Mouse (Mus musculus): ENCODE results near the gene Kdm7a. TPM values are rescaled to one million over a fixed set of nuclear protein-coding genes. Genes with fewer than 3 reads are reported as not detected.

The Kdm7a gene
- 4.7 and 6.0 TPM in 2 replicates for polyA plus RNA-seq (2015; fragmentation: Nextera tagmentation; extraction: Ambion mirVana)

DNA sequence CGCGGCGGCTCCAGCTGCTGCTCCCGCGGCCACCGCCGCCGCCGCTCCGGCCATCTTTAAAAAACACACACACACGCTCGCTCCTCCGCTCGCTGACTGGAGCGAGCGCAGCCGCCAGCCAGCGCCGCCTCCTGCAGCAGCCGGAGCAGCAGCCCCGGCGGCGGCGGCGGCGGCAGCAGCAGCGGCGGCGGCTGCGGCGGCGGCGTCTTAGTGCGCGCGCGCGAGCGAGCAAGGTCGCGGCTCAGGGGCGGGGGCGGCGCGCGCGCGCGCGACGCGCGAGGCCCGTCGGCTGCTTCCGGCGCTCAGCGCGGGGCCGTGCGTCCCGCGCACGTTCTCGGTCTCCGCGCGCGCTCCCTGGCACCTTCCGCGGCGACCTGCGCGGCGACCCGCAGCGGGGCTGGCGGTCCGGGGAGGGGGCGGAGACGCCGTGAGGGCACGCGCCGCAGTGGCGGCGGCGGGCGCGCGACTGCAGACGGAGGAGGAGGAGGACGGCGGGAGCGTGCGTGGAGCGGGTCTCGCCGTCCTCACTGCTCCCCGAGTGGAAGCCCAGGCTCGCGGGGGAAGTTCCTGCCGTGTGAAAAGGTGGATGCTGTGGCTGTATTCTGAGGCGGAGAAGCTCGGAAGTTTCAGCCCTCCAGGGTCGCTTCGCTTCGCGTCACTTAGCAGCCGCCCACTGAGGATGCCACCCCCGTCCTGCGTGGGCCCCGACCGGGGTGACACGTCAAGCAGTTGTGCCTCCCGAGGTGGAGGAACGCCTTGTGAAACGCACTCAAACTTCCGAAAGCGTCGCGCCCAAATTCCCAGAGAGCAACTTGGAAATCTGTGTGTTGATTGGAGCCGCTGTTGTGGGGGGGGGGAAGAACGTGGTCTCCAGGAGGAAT lies at the start of gene Kdm7a:
Gene Kdm7a (minus strand): TSS at position 209 of the 881 bp plus-strand sequence.
- Histone ChIP-seq H3K9me3 (no peaks in the 10 kb centered on the region), H3K27ac (replicated peaks) (peak within 1 kb of the TSS; percentile 92), H3K4me2 (peak within 1 kb of the TSS; percentile 73), H3K9ac (peak within 1 kb of the TSS; percentile 79), H3K27me3 (no peaks in the 10 kb centered on the region), H3K4me1 (replicated peaks) (peaks cover 23% of the 10 kb centered on the region), H3K4me3 (peak within 1 kb of the TSS; percentile 76), H3K36me3 (no peaks in the 10 kb centered on the region)
- under 1% methylated on average over 50 of the region's 124 CpGs for WGBS
- ATAC-seq (ENCODE audit: low FRiP score, low read depth) = peak; percentile 89

DNA sequence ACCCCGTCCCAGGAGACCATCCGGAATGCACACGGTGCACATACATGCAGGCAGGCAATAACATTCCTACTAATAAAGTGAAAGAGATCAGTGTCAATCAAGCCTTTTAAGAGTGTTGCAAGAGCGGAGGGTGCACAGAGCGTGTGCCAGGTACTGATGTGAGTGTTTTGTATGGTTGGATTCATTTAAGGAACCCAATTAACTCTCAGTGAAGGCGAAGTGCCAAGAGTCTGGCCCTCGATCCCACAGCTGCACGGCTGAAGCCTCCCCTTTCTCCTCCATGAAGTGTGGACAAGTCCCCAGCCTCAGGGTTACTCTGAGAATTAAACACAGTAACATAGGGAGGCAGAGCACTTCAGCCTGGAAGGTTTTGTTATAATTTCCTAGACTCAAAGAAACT lies 48.7 kb upstream of the Kdm7a start:
- H3K4me2 ChIP-seq = no peak overlapping the region
- no peaks in the 10 kb centered on the region for H3K9me3 ChIP-seq
- ATAC-seq (ENCODE audit: low FRiP score, low read depth) = no peak
- no peak overlapping the region for H3K9ac ChIP-seq
- 61% methylated on average over 8 of the region's 8 CpGs for WGBS
- H3K4me1 ChIP-seq (replicated peaks) = peaks cover 22% of the 10 kb centered on the region
- no peaks in the 10 kb centered on the region for H3K36me3 ChIP-seq
- no peak overlapping the region for H3K27ac ChIP-seq (replicated peaks)
- no peaks in the 10 kb centered on the region for H3K27me3 ChIP-seq
- no peak overlapping the region for H3K4me3 ChIP-seq

DNA sequence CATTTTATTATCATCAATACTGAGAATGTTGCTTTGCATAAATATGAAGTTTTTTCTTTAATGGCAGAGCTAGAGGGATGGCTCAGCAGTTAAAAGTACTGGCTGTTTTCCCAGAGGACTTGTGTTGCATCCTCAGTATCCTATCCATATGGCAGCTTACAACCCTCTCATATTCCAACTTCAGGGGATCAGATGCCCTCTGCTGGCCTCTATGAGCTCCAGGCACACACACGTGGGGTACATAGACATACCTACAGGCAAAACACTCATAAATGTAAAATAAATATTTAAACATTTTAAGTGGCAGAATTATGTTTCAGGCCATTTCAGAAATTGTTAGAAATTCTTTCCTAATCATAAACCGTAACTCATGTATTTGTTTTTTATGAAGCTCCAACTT lies 43.5 kb upstream of the Kdm7a start:
- ATAC-seq (ENCODE audit: low FRiP score, low read depth) = no peak
- H3K4me3 ChIP-seq = no peak overlapping the region
- H3K4me2 ChIP-seq = no peak overlapping the region
- no peaks in the 10 kb centered on the region for H3K4me1 ChIP-seq (replicated peaks)
- 90% methylated on average over 2 of the region's 2 CpGs for WGBS
- no peaks in the 10 kb centered on the region for H3K9me3 ChIP-seq
- H3K36me3 ChIP-seq = no peaks in the 10 kb centered on the region
- H3K27me3 ChIP-seq = no peaks in the 10 kb centered on the region
- H3K9ac ChIP-seq = no peak overlapping the region
- no peak overlapping the region for H3K27ac ChIP-seq (replicated peaks)

DNA sequence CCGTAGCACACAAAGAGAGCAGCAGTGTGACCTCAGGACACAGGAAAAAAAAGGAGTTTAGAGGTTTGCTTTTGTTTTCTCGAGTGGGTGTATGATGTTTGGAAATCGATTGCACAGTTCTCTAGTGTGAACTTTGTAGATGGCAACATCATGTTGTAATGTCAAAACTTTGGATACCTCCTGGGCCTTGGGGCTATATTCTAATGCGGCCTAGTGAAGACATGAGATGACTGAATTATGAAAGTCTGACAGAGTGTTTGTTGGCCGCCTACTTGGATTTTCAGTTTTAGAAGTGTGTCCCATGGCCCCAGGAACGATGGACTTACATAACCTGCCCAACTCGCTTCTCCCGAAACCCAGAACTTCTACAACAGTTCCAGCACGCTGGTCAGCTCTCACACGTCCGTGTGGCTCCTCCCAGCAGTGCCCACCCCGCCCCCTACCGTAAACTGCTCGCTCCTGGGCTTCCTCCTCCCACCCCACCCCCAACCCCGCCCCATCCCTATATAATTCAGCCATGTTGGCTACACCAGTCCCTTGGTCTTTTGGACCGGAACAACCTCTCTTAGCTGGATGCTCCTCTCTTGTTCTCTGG lies 42.7 kb upstream of the Kdm7a start:
- H3K4me3 ChIP-seq = no peak overlapping the region

DNA sequence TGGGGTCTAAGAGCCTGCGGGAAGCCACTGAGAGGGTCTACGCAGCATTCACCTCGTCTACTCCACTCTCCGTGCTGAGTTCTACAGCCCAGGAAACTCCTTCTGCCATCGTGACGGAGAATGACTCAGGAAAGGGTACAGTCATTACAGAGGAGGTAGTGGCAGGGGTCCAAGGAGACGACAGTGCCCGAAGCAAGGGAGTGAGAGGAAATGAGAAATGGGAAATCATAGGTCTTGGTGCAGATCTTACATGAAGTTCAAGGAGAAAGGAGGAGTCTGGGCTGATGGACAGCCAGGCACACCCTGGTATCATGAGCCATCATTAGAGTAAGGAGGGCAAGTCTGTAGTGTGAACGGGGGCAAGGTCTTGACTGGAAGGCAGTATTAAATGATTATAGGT lies 37.5 kb upstream of the Kdm7a start:
- H3K9ac ChIP-seq = no peak overlapping the region
- H3K36me3 ChIP-seq = no peaks in the 10 kb centered on the region
- H3K4me3 ChIP-seq = no peak overlapping the region
- WGBS = 63% methylated on average over 9 of the region's 9 CpGs
- H3K9me3 ChIP-seq = no peaks in the 10 kb centered on the region
- H3K27ac ChIP-seq (replicated peaks) = no peak overlapping the region
- peaks cover 13% of the 10 kb centered on the region for H3K4me1 ChIP-seq (replicated peaks)
- H3K4me2 ChIP-seq = no peak overlapping the region
- no peak for ATAC-seq (ENCODE audit: low FRiP score, low read depth)
- H3K27me3 ChIP-seq = no peaks in the 10 kb centered on the region

More for the DNA sequence above, 42.7 kb upstream of the Kdm7a start:
- Histone ChIP-seq H3K27ac (replicated peaks) (no peak overlapping the region), H3K36me3 (no peaks in the 10 kb centered on the region), H3K9ac (no peak overlapping the region), H3K4me1 (replicated peaks) (no peaks in the 10 kb centered on the region), H3K9me3 (no peaks in the 10 kb centered on the region), H3K4me2 (no peak overlapping the region), H3K27me3 (no peaks in the 10 kb centered on the region)
- no peak for ATAC-seq (ENCODE audit: low FRiP score, low read depth)
- WGBS = 61% methylated on average over 16 of the region's 16 CpGs

DNA sequence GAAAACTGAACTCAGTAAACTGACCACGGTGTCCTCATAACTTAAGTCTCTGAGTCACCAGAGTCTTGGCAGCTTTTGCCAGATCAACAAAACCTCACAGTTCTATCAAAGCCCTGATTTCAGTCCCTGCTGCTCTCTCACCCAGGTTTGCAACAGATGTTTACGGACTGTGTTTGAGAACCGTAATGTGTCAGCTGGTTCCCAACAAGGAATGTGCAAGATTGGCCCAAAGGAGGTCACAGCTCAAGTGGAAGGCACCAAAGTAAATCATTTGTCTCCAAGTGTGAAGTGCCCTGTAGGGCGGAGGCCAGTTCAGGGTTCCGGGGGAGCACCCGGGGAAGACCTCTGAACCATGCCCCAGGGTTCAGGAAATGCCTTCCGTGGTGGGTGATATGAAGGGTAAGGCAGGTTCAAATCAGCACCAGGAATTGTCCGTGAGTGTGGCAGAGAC lies 36.9 kb upstream of the Kdm7a start:
- Histone ChIP-seq H3K27me3 (no peaks in the 10 kb centered on the region), H3K4me3 (no peak overlapping the region), H3K9ac (no peak overlapping the region), H3K4me1 (replicated peaks) (peaks cover 13% of the 10 kb centered on the region), H3K9me3 (no peaks in the 10 kb centered on the region), H3K36me3 (no peaks in the 10 kb centered on the region), H3K4me2 (no peak overlapping the region), H3K27ac (replicated peaks) (peak overlapping the region; percentile 73)
- no peak for ATAC-seq (ENCODE audit: low FRiP score, low read depth)
- 77% methylated on average over 8 of the region's 8 CpGs for WGBS

DNA sequence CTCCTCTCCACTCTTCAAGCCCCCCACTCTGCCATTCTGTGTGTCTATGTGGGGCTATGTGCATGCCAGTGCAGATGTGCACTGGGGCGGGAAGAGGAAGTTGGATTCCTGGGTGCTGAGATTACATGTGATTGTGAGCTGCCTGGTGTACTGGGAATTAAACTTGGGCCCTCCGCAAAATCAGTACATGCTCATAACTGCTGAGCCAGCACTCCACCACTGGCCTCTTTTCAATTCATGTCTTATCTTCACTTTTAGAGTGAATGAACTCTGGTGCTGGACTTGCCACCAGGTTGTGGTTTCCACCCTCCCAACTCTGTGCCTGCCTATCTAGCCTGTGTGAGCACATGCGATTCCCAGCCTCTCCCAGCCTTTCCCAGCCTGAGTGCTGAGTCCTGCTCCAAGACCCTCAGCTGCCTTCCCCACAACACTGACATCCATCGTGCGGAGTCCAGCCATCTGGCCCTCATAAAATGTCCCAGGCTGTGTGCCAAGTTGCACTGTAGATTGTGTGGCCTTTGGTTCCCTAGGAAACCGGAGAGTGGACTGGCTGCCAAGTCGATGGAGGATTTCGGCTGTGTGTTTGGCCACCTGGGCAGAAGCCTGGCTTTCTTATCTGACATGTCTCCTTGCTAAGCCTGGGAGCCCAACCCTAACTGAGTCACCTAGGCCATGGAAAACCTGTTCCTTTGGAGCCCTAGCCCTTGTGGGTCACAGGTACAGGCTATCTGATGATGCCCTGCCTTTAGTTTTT lies 36.3 kb upstream of the Kdm7a start:
- H3K36me3 ChIP-seq = no peaks in the 10 kb centered on the region
- no peaks in the 10 kb centered on the region for H3K9me3 ChIP-seq
- 38% methylated on average over 8 of the region's 8 CpGs for WGBS
- peak; percentile 92 for ATAC-seq (ENCODE audit: low FRiP score, low read depth)
- peaks cover 13% of the 10 kb centered on the region for H3K4me1 ChIP-seq (replicated peaks)
- no peak overlapping the region for H3K9ac ChIP-seq
- no peaks in the 10 kb centered on the region for H3K27me3 ChIP-seq
- H3K4me2 ChIP-seq = no peak overlapping the region
- no peak overlapping the region for H3K4me3 ChIP-seq
- H3K27ac ChIP-seq (replicated peaks) = peak overlapping the region; percentile 73

DNA sequence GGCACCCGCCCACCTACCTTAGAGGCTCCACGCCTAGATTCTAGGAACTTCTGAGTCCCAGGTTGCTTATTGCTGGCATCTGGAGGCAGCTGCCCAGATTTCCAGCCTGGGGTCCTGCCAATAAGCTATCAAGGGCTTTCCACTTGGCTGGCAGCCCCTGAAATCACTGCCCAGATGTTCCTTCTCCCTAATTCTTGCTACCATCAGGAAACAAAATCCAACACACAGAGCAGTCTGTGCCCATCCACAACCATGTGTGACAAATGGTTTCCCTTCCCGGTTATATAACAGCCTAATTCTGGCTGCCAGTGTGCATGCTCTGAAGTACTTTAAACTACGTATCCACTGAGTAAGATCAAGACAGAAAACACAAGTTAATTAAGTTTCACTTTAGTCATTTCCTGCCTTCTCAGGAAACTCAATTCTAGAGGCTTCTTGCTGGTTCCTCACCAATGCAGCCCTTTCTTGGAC lies 34.9 kb upstream of the Kdm7a start:
- Histone ChIP-seq H3K4me1 (replicated peaks) (peaks cover 13% of the 10 kb centered on the region), H3K9me3 (no peaks in the 10 kb centered on the region), H3K9ac (no peak overlapping the region), H3K4me2 (no peak overlapping the region), H3K27me3 (no peaks in the 10 kb centered on the region), H3K27ac (replicated peaks) (no peak overlapping the region), H3K36me3 (no peaks in the 10 kb centered on the region), H3K4me3 (no peak overlapping the region)
- 76% methylated on average over 4 of the region's 4 CpGs for WGBS
- no peak for ATAC-seq (ENCODE audit: low FRiP score, low read depth)

DNA sequence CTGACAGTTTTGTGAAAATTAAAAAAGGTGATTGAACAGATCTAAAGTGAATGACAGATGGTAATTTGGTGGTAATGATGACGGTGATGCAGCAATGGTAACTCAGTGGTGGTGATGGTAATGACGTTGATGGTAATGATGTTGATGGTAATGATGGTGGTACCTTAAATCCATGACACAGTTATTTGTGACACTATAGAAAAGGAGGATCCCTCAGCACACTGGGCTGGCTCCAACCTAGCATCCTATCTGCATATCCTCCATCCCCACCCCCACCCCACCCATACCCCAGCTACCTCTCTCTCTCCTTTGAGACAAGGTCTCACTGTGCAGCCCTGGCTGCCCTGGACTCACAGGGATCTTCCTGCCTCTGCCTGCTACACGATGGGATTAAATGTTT lies 34.4 kb upstream of the Kdm7a start:
- Histone ChIP-seq H3K27ac (replicated peaks) (no peak overlapping the region), H3K27me3 (no peaks in the 10 kb centered on the region), H3K9me3 (no peaks in the 10 kb centered on the region), H3K36me3 (no peaks in the 10 kb centered on the region), H3K4me2 (no peak overlapping the region), H3K9ac (no peak overlapping the region), H3K4me1 (replicated peaks) (peaks cover 13% of the 10 kb centered on the region), H3K4me3 (no peak overlapping the region)
- ATAC-seq (ENCODE audit: low FRiP score, low read depth) = no peak
- WGBS = 75% methylated on average over 3 of the region's 3 CpGs

DNA sequence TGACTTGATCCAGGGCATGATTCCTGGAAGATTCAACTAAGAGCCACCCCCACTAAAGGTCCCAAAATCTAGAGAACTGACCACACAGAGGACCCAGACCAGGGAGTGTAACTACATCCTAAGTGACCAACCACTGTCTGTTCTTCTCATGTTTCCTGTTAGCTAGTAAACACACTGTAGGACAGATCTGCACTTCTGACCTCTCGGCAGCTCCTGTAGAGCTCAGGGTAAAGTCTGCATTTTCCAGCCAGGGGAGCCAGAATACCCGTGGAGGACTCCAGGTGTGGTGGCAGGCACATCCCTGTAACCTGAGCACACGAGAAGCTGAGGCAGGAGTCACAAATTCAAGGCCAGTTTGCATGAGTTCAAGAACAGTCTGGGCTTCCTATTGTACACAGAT lies 31.3 kb upstream of the Kdm7a start:
- no peak for ATAC-seq (ENCODE audit: low FRiP score, low read depth)
- H3K4me3 ChIP-seq = no peak overlapping the region
- WGBS = 71% methylated on average over 3 of the region's 3 CpGs
- H3K9me3 ChIP-seq = no peaks in the 10 kb centered on the region
- no peak overlapping the region for H3K4me2 ChIP-seq
- H3K4me1 ChIP-seq (replicated peaks) = peaks cover 5% of the 10 kb centered on the region
- no peaks in the 10 kb centered on the region for H3K36me3 ChIP-seq
- no peaks in the 10 kb centered on the region for H3K27me3 ChIP-seq
- no peak overlapping the region for H3K9ac ChIP-seq
- no peak overlapping the region for H3K27ac ChIP-seq (replicated peaks)

DNA sequence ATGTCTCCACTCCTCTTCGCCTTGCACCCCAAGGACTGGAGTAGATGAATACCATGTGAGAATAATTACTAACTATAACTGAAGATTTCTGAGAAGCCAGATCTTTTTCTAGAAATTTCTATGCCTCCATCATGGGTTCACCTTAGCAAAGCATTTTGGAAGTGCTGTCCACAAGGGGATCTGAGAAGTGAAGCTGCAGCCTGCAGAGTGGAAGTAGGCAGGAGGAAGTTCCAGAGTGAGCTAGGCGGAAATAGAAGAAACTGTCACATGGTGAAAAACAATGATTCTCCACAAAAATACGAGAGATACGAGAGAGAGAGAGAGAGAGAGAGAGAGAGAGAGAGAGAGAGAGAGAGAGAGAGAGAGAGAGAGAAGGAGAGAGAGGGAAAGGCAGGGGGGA lies 26.0 kb upstream of the Kdm7a start:
- Histone ChIP-seq H3K4me3 (no peak overlapping the region), H3K36me3 (no peaks in the 10 kb centered on the region), H3K4me2 (no peak overlapping the region), H3K4me1 (replicated peaks) (no peaks in the 10 kb centered on the region), H3K27ac (replicated peaks) (no peak overlapping the region), H3K27me3 (no peaks in the 10 kb centered on the region), H3K9me3 (no peaks in the 10 kb centered on the region), H3K9ac (no peak overlapping the region)
- no peak for ATAC-seq (ENCODE audit: low FRiP score, low read depth)
- WGBS = 82% methylated on average over 4 of the region's 4 CpGs

DNA sequence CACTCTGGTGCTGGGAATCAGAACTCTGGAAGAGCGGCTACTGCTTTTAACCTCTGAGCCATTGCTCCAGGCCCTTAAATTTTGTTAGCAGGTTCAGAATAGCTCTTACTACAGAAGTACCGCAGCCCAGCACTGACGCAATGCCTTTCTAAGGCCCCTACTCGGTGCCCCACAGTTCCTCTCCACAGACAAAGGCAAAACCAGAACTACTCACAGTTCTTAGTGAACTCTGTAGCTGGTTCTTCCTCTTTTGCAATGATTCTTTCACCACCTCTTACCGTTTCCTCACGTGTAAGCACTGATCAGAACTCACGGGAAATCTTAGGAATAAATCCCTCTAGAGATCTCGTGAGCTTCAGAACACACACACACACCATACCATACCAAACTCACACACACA lies 24.1 kb upstream of the Kdm7a start:
- H3K27me3 ChIP-seq = no peaks in the 10 kb centered on the region
- H3K4me2 ChIP-seq = no peak overlapping the region
- H3K27ac ChIP-seq (replicated peaks) = no peak overlapping the region
- no peaks in the 10 kb centered on the region for H3K9me3 ChIP-seq
- no peak overlapping the region for H3K4me3 ChIP-seq
- H3K36me3 ChIP-seq = no peaks in the 10 kb centered on the region
- no peak for ATAC-seq (ENCODE audit: low FRiP score, low read depth)
- no peak overlapping the region for H3K9ac ChIP-seq
- H3K4me1 ChIP-seq (replicated peaks) = peaks cover 6% of the 10 kb centered on the region
- 88% methylated on average over 8 of the region's 8 CpGs for WGBS

All from hindbrain, embryonic 15.5 days (tissue).